Mouse (Mus musculus) olfactory bulb, adult 2 months (tissue): Measurements from ENCODE around the gene Ppm1m. TPM values are rescaled to one million over a fixed set of nuclear protein-coding genes. Genes with fewer than 3 reads are reported as not detected.
A peak's percentile ranks its signal among the peaks of the same experiment; 100 is the strongest.

Experiments
- H3K27ac ChIP-seq: fragments of 200-500 bp; 2 replicates; pipeline ENCODE4 v1.5.1; 2012; ENCODE audit warnings: low read depth, low read length; ENCODE audit not compliant: insufficient read depth
- H3K4me1 ChIP-seq: fragments of 200-500 bp; 2 replicates; pipeline ENCODE4 v1.6.1; 2012; ENCODE audit warnings: low read length; ENCODE audit not compliant: control insufficient read depth, insufficient read depth
- H3K4me3 ChIP-seq: fragments of 200-500 bp; 2 replicates; pipeline ENCODE4 v1.5.1; 2012; ENCODE audit warnings: mild to moderate bottlenecking, low read depth, low read length, moderate library complexity; ENCODE audit not compliant: insufficient read depth
- CTCF ChIP-seq: fragments of 200-500 bp; IDR thresholded peaks from 2 replicates; pipeline ENCODE4 v1.5.1; 2012; ENCODE audit warnings: low read depth, mild to moderate bottlenecking, low read length, moderate library complexity; ENCODE audit not compliant: insufficient read depth
- POLR2A ChIP-seq: fragments of 200-500 bp; IDR thresholded peaks from 2 replicates; pipeline ENCODE4 v1.6.1; 2012; ENCODE audit warnings: mild to moderate bottlenecking, low read depth, low read length, moderate library complexity; ENCODE audit not compliant: insufficient read depth
- WGBS: fragments of 180-500 bp; shearing (Covaris S2); methylation state at CpG from one replicate; pipeline ENCODE4 v1.1.7; 2018; 5-methylcytosine and 5-hydroxymethylcytosine counted together
- polyA plus RNA-seq: library from polyadenylated mRNA; stranded (reverse); fragments of >200 nt; gene quantifications from 2 replicates; pipeline ENCODE4 v1.2.4, GENCODE M21; 2012; ENCODE audit warnings: low replicate concordance; ENCODE audit not compliant: missing spikeins, insufficient read depth, insufficient read length

Gene Ppm1m
- polyA plus RNA-seq, 1 experiment = not detected

DNA sequence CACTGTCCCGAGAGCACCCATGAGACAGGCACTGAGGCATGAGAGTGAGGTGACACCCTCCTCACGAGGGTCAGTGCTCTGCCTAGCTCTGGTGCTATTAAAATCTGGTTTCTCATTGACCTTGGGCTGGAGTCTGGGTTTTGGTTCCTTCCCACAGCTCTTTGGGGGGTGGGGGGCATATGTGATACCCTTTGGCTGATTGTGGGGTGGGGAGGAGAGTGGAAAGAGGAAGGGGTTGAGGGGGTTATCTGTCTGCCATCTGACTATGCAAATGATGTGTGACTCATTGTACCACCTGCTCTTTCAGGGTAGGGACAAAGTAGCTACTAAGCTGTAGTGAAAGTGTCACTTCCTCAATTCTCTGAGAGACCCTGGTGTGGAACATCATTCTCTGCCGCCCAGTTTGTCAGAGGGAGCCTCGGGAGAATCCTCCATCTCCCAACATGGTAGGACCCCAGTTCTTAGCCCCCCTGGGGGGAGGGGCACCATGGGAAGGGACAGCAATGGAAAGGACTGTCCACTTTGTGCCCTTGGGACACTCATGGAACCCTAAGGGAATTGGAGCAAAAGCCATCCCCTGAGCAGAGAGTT is 22.8 kb upstream of the Ppm1m start, which contains the start of gene Tlr9:
Tlr9 (plus strand) TSS at position 338 of the 591 bp plus-strand sequence.
- TF ChIP-seq CTCF (no peak), POLR2A (no peak)
- 77% methylated on average over 4 of the region's 4 CpGs for WGBS
- H3K4me1 ChIP-seq = peaks cover 10% of the 10 kb centered on the region
- H3K4me3 ChIP-seq = no peak within 1 kb of the TSS
- H3K27ac ChIP-seq = no peak within 1 kb of the TSS

DNA sequence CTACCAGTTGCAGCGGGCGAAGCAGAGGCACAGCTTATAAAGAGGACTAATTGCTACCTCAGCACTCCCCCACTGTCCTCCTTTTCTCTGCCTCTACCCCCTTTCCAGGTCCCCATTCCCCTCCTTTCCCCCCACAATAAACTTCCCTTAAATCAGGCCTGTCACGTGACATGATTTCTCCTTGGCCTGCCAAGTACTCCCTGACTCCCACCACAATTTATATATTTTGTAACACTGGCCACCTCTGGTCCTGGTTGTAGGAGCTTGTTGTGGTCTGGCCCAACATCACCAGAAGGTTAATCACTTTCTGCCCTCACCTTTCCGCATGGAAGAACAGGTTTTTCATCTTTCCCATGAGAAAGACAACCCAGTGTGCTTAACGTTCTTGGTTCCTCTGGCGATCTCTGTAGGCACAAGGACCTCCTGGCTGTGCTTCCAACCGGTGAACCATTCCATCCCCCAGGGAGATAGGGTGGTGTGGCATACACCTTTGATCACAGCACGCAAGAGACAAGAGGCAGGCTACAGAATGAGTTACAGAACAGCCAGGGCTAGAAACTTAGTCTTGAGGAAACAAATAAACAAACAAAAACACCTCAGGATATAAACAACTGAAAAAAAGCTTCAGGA is 21.5 kb upstream of the Ppm1m start:
- WGBS = 82% methylated on average over 8 of the region's 8 CpGs
- TF ChIP-seq POLR2A = no peak
- no peak for TF ChIP-seq CTCF
- H3K4me3 ChIP-seq = no peak overlapping the region
- H3K27ac ChIP-seq = no peak overlapping the region
- peaks cover 6% of the 10 kb centered on the region for H3K4me1 ChIP-seq

DNA sequence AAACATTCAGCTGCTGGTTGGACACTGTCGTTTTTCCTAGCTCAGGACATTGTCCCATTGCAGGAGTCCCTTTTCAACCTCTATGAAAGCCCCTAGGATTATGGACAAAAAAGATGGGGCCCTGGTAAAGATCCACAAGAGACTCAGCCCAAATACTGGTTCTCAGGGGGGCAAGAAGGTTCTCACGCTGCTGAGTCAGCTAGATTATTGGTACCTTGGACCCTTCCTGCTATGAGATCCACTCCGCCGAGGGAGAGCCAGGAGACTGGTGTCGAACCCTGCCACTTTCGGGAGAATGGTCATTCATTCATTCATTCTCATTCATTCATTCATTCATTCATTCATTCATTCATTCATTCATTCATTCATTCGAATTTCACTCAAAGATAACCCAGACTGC is 17.4 kb upstream of the Ppm1m start:
- Histone ChIP-seq H3K4me3 (no peak overlapping the region), H3K4me1 (peaks cover 4% of the 10 kb centered on the region), H3K27ac (no peak overlapping the region)
- TF ChIP-seq POLR2A (no peak), CTCF (no peak)
- WGBS = 81% methylated on average over 7 of the region's 7 CpGs

DNA sequence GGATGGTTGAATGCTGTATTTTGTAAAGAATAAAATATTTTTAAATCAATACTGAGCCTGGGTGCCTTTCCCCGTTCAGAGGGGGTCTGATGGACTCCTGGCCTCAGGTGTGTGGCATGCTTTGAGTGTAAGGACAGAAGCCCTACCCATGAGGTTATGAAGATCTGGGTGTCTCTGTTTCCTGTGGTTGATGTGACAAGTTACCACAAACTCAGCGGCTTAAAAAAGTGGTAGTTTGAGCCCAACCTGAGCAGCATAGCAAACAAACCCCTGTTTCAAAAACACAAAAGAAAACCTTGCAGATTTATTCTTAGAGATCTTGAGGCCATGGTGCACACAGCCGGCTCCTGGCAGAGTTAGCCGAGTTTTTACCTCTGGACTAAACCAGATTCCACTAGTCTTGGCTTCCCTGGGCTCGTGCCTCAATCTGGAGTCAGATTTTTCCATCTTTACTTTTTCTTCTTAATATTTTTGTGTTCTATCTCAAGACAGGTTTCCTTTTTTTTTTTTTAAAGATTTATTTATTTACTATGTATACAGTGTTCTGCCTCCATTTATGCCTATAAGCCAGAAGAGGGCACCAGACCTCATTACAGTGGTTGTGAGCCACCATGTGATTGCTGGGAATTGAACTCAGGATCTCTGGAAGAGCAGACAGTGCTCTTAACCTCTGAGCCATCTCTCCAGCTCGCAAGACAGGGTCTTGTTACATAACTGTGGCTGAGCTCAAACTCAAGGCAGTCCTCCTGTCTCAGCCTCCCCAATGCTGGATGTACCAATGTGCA is 16.0 kb upstream of the Ppm1m start:
- H3K4me3 ChIP-seq = no peak overlapping the region
- H3K4me1 ChIP-seq = peaks cover 15% of the 10 kb centered on the region
- WGBS = 89% methylated on average over 6 of the region's 6 CpGs
- TF ChIP-seq CTCF (no peak), POLR2A (no peak)
- no peak overlapping the region for H3K27ac ChIP-seq

DNA sequence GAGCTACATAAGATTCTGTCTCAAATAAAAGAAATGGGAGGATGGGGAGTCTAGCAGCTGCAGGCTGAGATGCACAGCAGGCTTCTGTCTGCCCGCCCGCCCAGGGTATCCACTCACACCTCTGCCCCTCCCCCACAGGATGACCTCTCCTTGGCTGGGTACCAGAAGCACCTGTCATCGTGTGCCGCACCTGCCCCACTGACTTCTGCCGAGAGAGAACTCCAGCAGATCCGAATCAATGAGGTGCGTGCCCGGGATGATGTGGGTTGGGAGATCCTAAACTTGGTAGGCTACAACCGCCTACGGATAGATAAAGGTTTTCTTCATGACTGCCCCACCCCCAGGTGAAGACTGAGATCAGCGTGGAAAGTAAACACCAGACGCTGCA is 13.0 kb upstream of the Ppm1m start:
- TF ChIP-seq POLR2A = no peak
- TF ChIP-seq CTCF = no peak
- no peak overlapping the region for H3K27ac ChIP-seq
- 87% methylated on average over 12 of the region's 12 CpGs for WGBS
- H3K4me3 ChIP-seq = no peak overlapping the region
- H3K4me1 ChIP-seq = peaks cover 17% of the 10 kb centered on the region

DNA sequence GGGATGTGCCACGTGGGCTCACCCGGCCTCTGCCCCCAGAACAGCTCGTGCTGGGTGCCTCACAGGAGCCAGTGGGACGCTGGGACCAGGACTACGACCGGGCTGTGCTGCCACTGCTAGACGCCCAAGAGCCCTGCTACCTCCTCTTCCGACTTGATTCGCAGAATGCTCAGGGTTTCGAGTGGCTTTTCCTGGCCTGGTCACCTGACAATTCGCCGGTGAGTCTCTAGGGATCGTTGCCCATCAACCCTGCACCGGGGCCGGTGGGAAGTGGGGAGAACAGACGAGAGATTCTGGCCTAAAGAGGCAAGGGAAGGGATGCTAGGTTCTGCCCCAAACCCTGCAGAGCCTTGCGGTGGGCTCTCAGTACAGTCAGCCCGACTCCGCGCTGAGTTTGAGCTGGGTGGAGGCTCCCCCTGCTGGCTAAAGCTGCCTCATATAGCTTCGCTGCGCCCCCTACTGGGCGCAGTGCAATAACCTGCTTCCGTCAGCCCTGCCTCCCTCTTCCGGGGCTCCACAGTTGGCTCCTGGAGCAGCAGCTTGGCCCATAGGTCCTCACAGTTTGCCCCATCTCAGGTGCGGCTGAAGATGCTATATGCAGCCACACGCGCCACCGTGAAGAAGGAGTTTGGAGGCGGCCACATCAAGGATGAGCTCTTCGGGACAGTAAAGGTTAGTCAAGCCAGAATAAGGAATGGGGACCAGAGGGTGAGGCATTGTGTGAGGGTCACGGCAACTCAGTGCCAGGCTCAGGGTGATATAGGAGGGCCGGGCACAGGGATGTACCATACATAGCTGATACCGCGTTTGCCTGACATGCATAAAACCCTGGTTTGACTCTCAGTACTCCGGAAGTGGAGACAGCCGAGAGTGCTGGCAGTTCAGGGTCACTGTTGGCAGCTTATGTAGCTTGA is 12.4 kb upstream of the Ppm1m start:
- H3K27ac ChIP-seq = no peak overlapping the region
- H3K4me3 ChIP-seq = peak overlapping the region; percentile 35
- WGBS = 16% methylated on average over 37 of the region's 37 CpGs
- peaks cover 17% of the 10 kb centered on the region for H3K4me1 ChIP-seq
- peak; percentile 100 for TF ChIP-seq CTCF
- 0 out of 2 replicates have a peak, but pooled peaks have one; percentile 19 for TF ChIP-seq POLR2A

DNA sequence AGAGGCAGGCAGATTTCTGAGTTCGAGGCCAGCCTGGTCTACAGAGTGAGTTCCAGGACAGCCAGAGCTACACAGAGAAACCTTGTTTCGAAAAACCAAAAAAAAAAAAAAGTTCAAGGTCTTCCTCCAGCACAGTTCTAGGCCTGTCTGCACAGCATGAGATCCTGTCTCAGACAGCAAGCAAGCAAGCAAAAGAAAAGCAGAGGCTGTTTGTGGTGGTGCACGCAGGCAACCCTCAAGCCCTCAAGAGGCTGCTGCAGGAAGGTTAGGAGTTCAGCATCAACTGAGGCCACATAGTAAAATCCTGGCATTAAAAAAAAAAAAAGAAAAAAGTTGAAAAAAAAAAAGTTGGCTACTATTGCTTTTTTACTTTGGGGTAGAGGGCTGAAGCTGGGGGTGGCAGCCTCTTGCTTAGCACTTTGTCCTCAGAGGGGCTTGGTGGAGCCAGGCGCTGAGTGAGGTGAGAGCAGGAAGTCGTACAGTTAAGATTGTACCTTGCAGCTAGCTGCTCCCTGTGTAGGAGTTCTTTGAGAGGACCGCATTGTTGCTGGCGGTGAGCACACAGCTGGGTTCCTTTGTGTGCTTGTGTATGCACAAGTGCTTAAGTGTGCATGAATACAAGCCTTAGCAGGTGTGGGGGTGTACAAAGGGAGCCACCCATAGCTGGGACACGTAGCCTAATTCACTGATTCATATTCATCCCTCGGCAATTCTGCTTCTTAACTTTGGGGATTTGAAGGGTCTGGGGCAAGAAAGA is 11.5 kb upstream of the Ppm1m start:
- no peak overlapping the region for H3K27ac ChIP-seq
- H3K4me3 ChIP-seq = no peak overlapping the region
- no peak for TF ChIP-seq CTCF
- TF ChIP-seq POLR2A = no peak
- WGBS = 47% methylated on average over 9 of the region's 9 CpGs
- peaks cover 18% of the 10 kb centered on the region for H3K4me1 ChIP-seq

DNA sequence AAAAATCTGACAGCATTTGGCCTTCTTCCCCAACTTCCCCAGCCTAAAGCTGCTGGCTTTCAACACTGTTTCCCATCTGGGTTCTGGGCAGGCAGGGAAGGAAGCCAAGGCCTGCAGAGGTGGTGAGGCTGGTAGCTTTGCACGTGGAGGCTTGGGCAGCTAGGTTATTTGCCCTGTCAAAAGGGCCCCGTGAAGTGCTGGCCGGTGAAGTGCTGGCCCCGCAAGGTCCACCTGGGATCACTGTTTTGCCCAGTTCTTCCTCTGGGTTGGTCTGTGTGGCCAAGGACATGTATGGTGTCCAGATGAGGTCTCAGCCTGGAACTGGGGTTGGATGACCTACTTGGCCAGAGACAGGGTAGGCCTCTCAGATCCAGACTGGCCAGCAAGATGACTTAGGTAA is 10.4 kb upstream of the Ppm1m start:
- Histone ChIP-seq H3K4me3 (no peak overlapping the region), H3K4me1 (peaks cover 23% of the 10 kb centered on the region), H3K27ac (no peak overlapping the region)
- TF ChIP-seq POLR2A (no peak), CTCF (no peak)
- WGBS = 77% methylated on average over 4 of the region's 4 CpGs
